Mouse (Mus musculus) regulatory T cell (primary cell): Measurements from ENCODE around the gene Kcne3.

Experiments used
- in situ Hi-C: fragments of 300-600 bp; cut with MboI, MseI; formaldehyde crosslinking; loops from one replicate; pipeline ENCODE4 v1.15.1; 2025; ENCODE audit warnings: high pct_unique_total_duplicates

Gene Kcne3

GRCm38 (mm10) chr7:100181614-100182013 lies 5.3 kb downstream of the Kcne3 start:
- in situ Hi-C loops, result no loop called here

GRCm38 (mm10) chr7:100182388-100182787 lies 6.1 kb downstream of the Kcne3 start:
- in situ Hi-C loops, result no loop called here

- in situ Hi-C loops, result no loop called here
These were observed 11.3 kb downstream of the Kcne3 start for GRCm38 (mm10) chr7:100187601-100188000.

- in situ Hi-C loops, result loop anchor here (10.0 kb wide), 1 partner anchor 1655 kb away; no protein-coding TSS in a partner anchor
These were observed 13.9 kb downstream of the Kcne3 start for GRCm38 (mm10) chr7:100190167-100190566.

- in situ Hi-C loops, result loop anchor here (10.0 kb wide), 1 partner anchor 1654 kb away; no protein-coding TSS in a partner anchor
These were observed 14.5 kb downstream of the Kcne3 start for GRCm38 (mm10) chr7:100190778-100191177.

GRCm38 (mm10) chr7:100201191-100201590 lies 24.9 kb downstream of the Kcne3 start:
- in situ Hi-C loops, result loop anchor here (10.0 kb wide), 1 partner anchor 1916 kb away; no protein-coding TSS in a partner anchor

GRCm38 (mm10) chr7:100203616-100204015 lies 27.3 kb downstream of the Kcne3 start:
- in situ Hi-C loops, result loop anchor here (10.0 kb wide), 1 partner anchor 1919 kb away; no protein-coding TSS in a partner anchor

- in situ Hi-C loops, result loop anchor here (10.0 kb wide), 1 partner anchor 1920 kb away; no protein-coding TSS in a partner anchor
These were observed 28.6 kb downstream of the Kcne3 start for GRCm38 (mm10) chr7:100204871-100205270.

GRCm38 (mm10) chr7:100206144-100206543 lies 29.8 kb downstream of the Kcne3 start:
- in situ Hi-C loops, result loop anchor here (10.0 kb wide), 1 partner anchor 1921 kb away; no protein-coding TSS in a partner anchor

GRCm38 (mm10) chr7:100207886-100208285 lies 31.6 kb downstream of the Kcne3 start:
- in situ Hi-C loops, result loop anchor here (10.0 kb wide), 1 partner anchor 1923 kb away; no protein-coding TSS in a partner anchor

GRCm38 (mm10) chr7:100214310-100214709 lies 38.0 kb downstream of the Kcne3 start:
- in situ Hi-C loops, result no loop called here

GRCm38 (mm10) chr7:100215116-100215732 lies 38.9 kb downstream of the Kcne3 start:
- in situ Hi-C loops, result no loop called here

GRCm38 (mm10) chr7:100215976-100216375 lies 39.7 kb downstream of the Kcne3 start:
- in situ Hi-C loops, result no loop called here

- in situ Hi-C loops, result no loop called here
These were observed 40.6 kb downstream of the Kcne3 start for GRCm38 (mm10) chr7:100216601-100217565.

GRCm38 (mm10) chr7:100227158-100227875 lies 51.0 kb downstream of the Kcne3 start, which contains the start of gene Pgm2l1:
Gene Pgm2l1, plus strand, starts transcription at chr7:100227394.
- in situ Hi-C loops, result no loop called here

- in situ Hi-C loops, result no loop called here
These were observed 51.7 kb downstream of the Kcne3 start for GRCm38 (mm10) chr7:100227896-100228525.

- in situ Hi-C loops, result no loop called here
These were observed 52.7 kb downstream of the Kcne3 start for GRCm38 (mm10) chr7:100228957-100229356.

- in situ Hi-C loops, result no loop called here
These were observed 54.3 kb downstream of the Kcne3 start for GRCm38 (mm10) chr7:100230646-100231045.

GRCm38 (mm10) chr7:100231661-100232060 lies 55.4 kb downstream of the Kcne3 start:
- in situ Hi-C loops, result no loop called here

- in situ Hi-C loops, result no loop called here
These were observed 57.4 kb downstream of the Kcne3 start for GRCm38 (mm10) chr7:100233681-100234080.
